Mouse (Mus musculus): Measurements from ENCODE around the gene Cd163.
"Not testable (repeated sequence)": the region's sequence is repeated elsewhere in the genome, so short reads cannot be mapped to it uniquely, and the experiment has no call there.

Cd163 gene

GRCm38 (mm10) chr6:124304356-124304755 is at the start of gene Cd163:
TSS of gene Cd163 (plus strand) at chr6:124304656.
- no peak for DNase-seq (ENCODE audit: low spot score)

DNA sequence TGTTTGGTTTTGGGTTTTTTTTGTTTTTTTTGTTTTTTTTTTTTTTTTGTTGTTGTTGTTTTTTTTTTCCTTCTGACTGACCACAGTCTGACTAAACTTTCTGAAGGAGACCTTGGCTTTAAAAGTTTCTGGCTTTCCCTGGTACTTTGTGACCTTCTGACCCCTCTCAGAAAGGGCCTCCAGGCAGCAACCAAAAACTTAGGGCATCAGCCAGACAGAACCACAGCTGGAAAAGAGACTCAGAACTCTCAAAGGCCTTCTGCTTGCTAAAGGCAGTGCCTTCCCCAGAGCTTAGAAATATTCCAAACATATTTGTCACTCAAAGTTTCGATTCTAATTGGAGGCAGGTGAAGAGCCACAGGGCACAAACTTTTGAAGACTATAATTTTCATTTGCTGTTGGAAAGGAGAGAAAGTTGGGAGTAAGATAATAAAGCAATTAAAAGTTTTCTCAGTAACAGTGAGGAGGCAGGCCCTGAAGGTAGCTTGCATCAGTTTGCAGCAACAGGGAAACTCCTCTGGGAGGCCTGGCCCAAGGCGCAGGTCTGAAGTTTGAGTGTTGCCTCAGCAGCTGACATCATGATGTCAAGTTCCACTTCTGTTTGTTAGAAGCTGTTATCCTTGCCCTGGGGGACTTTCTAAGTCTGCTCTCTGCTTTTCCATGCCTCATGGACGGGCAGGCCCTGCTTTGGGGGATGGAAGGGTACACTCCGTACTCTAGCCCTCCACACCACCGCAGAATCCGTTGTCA is 48.6 kb upstream of the Cd163 start:
- no peak for DNase-seq (ENCODE audit: low spot score)

GRCm38 (mm10) chr6:124260198-124260931 is 44.1 kb upstream of the Cd163 start:
- peak; percentile 25 for DNase-seq (ENCODE audit: low spot score)

DNA sequence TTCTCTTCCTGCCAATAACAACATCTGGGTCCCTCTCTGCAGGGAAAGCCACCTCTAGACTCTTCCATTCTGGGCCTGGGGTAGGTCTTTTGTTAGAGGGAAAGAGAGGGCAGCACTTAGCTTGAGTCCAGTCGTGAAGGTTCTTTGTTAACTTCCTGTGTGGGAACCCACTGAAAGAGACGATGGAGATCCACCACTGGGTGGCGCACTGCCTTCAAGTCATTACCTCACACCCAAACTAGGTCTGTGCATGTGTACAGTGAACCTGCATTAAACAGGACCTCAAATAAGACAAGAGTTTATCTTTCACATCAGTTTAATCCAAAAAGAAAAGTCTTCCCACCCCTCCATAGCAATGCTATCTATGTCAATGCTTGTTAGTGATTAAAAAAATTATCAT is 41.8 kb upstream of the Cd163 start:
- peak; percentile 40 for DNase-seq (ENCODE audit: low spot score)

DNA sequence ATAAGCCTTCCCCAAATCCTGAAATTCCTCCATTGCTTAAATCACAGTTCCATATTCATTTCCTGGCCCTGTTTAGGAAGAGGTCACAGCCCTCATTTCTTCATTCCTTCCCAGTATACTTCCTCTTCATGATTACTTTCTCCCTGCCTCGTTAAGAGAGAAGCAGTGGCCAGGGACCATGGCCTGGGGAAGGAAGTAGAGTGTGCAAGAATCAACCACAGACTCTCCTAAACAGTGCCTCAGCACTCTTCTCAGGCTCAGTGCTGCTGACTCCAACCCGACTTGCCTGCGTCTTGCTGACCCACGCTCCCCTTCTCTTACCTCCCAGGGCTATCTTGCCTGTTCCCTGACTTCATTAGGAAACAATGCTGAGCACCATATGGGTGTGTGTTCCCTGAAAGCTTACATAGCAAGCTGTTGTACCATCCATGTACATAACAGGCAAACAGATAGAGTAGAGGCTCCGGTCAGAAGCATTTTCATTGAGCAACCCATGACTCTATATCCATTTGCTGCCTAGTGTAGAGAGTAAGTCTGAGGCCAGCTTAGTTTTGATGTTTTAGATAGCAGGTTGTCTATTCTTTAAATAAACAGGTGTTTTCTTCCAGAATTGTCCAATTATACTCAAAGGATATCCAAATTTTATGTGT is 31.1 kb upstream of the Cd163 start:
- DNase-seq (ENCODE audit: low spot score), result no peak

DNA sequence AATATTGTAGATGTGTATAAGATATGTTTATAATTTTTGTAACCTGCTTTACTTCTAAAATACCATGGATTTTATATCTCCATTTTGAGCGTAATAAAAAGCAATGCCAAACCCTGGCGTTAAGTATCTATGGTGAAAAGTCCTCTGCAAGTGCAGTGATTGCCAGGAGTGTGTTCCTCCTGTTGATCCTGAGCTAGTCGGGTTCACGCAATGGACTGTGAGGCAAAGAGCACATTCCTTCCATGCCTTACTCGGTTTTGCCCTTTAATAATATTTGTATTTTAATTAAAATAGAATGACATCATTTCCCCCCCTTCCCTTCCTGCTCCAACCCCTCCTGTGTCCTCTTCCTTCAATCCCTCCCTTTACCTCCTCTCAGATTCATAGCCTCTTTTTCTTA is 26.8 kb upstream of the Cd163 start:
- no peak for DNase-seq (ENCODE audit: low spot score)

DNA sequence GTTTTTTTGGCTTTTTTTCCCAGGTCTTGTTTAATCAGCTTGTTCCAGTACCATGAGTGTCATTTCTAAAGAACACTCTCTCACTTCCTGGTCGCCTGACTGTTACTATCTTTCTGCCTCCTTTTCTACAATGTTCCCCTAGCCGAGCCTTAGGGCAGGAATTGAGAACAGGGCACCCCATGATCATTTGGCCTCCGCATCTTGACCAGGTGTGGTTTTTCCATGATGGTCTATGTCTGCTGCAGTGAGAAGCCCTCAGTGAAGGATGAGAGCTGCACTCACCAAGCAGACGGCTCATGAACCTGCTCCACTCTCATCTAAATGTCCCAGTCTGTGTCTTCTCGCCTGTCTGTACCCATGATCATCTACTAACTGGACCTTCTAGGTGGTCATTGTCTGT is 26.2 kb upstream of the Cd163 start:
- DNase-seq (ENCODE audit: low spot score), result no peak

GRCm38 (mm10) chr6:124282731-124283130 is 21.7 kb upstream of the Cd163 start:
- no peak for DNase-seq (ENCODE audit: low spot score)

GRCm38 (mm10) chr6:124297378-124297777 is 7.1 kb upstream of the Cd163 start:
- DNase-seq (ENCODE audit: low spot score), result not testable (repeated sequence)

- DNase-seq (ENCODE audit: low spot score), result no peak
Measured at GRCm38 (mm10) chr6:124301447-124302192, 2.8 kb upstream of the Cd163 start.

GRCm38 (mm10) chr6:124308935-124309334 is 4.5 kb downstream of the Cd163 start:
- DNase-seq (ENCODE audit: low spot score), result no peak

- DNase-seq (ENCODE audit: low spot score), result no peak
Measured at GRCm38 (mm10) chr6:124312292-124312691, 7.8 kb downstream of the Cd163 start.

GRCm38 (mm10) chr6:124320371-124320770 is 15.9 kb downstream of the Cd163 start:
- no peak for DNase-seq (ENCODE audit: low spot score)

- peak; percentile 28 for DNase-seq (ENCODE audit: low spot score)
Measured at GRCm38 (mm10) chr6:124321481-124322475, 17.3 kb downstream of the Cd163 start.

- peak; percentile 53 for DNase-seq (ENCODE audit: low spot score)
Measured at GRCm38 (mm10) chr6:124328394-124328991, 24.0 kb downstream of the Cd163 start.

GRCm38 (mm10) chr6:124329622-124330021 is 25.2 kb downstream of the Cd163 start:
- no peak for DNase-seq (ENCODE audit: low spot score)

DNA sequence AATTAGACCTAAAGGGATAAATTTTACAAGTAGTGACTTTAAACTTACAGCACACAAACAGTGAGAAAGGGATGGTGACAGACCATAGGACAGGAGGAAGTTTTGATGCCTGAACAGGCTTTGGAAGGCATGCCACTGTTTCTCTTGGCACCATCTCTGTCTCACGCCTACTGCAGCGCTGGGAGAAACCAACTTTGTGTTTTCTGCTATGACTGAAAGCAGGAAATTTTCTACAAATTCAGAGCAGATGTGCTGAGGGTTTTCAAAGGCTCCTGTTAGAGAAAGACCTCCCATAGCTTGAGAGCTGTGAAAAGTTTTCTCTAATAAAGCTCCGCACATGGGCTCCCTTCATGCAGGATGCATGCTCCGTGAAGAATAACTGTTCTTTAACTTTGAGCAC is 40.6 kb downstream of the Cd163 start:
- no peak for DNase-seq (ENCODE audit: low spot score)

- DNase-seq (ENCODE audit: low spot score), result no peak
Measured at GRCm38 (mm10) chr6:124346613-124347012, 42.2 kb downstream of the Cd163 start.

GRCm38 (mm10) chr6:124353246-124353645 is 48.8 kb downstream of the Cd163 start:
- no peak for DNase-seq (ENCODE audit: low spot score)

DNA sequence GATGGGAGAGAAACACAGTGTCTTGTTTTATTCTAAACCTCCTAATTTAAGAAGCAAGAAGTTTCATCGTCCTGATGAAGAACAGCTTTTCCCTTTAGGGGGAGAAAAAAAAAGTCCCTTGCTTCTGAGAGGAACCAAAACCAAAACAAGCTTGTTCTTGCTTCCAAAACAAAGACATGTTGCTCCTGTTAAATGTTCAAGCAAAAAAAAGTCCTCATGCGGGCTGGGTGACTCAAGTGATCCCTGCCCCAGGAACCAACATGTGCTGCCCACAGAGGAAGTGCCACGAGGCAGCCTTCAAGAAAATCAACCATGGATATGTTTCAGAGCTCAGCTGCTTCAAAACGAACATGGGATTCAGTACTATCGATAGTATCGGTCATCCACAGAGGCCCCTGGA is 54.5 kb downstream of the Cd163 start:
- no peak for DNase-seq (ENCODE audit: low spot score)

- no peak for DNase-seq (ENCODE audit: low spot score)
Measured at GRCm38 (mm10) chr6:124360549-124360948, 56.1 kb downstream of the Cd163 start.

Data from left cerebral cortex, adult 11 months (tissue).